Mouse (Mus musculus): ENCODE measurements around the gene Myo10. TPM values are rescaled to one million over a fixed set of nuclear protein-coding genes. Genes with fewer than 3 reads are reported as not detected.

Myo10 gene
- 10 to 100 TPM; 52.0 to 54.3 TPM for total RNA-seq (2021)
- long read RNA-seq, experiment 1, partial matches to known transcripts: 8 of 41 reads
- long read RNA-seq, experiment 1, other reads (novel, unspliced or antisense): 33 of 41 reads
- long read RNA-seq, experiment 2, full-length matches to known transcripts: 1 of 55 reads
- long read RNA-seq, experiment 2, partial matches to known transcripts: 5 of 55 reads
- long read RNA-seq, experiment 2, other reads (novel, unspliced or antisense): 49 of 55 reads

- TF ChIP-seq CTCF (conservative IDR thresholded peaks at IDR 0.05): peak; percentile 34
- Histone ChIP-seq H3K27ac (peak within 1 kb of the TSS; percentile 68), H3K4me3 (peak within 1 kb of the TSS; percentile 76)
- DNase-seq (ENCODE audit: low spot score in 2 of 2): peak; percentile 89 to 91
Measured at GRCm38 (mm10) chr15:25622200-25622866, at the start of gene Myo10. Myo10 (plus strand) TSS chr15:25622525.

DNA sequence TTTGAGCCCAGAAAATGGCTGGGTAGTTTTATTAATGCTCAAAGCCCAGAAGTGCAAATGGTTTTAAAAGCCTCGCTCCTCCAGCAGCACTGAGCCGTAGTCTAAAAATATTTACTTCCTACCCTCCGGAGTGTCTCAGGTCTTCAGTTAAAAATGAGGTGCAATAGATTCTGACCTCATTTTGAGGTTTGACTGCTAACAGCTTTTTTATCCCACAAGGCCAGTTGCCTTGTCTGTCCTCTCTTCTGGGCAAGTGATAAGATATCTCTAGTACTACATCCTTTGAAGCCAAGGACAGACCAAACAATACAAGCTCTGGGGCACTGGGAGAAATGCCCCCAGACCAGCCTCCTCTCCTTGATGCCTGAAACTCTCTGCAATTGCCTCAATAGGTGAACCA is 49.2 kb upstream of the Myo10 start:
- Histone ChIP-seq H3K4me3 (no peak overlapping the region), H3K27ac (no peak overlapping the region)
- no peak for TF ChIP-seq CTCF (conservative IDR thresholded peaks at IDR 0.05)
- DNase-seq (ENCODE audit: low spot score in 2 of 2): no peak

DNA sequence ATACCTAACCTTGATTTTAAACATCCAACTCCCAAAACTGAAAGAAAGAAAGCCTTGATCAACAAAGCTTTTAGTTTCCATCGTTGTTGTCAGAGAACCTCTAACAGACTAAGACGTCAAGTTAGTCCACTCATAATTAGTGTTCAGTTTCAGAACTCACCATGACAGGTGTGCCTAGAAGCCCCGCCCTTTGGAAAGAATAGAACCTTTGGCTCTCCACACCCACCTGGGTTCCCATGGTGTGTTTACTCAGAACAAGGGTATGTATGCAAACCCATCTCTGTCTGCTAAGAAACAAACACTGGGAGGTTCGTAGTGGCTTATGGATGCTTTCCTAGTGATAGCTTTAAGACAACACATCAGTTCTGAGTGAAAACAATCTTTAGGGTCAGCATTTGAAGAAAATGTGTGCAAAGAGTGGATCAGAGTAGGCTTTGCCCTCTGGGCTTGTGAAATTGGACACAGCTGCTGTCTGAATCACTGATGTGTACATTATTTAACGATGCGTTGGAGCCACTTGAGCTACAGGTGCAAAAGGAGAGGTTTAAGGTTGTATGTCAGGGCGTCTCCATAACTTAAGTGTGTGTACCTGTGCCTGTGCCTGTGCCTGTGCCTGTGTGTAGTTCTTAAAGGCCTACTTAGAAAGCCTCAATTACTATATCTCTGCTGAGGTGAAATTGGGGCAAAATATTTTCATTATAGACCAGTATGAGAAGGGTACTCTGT is 48.3 kb upstream of the Myo10 start:
- no peak for TF ChIP-seq CTCF (conservative IDR thresholded peaks at IDR 0.05)
- Histone ChIP-seq H3K4me3 (no peak overlapping the region), H3K27ac (no peak overlapping the region)
- no peak for DNase-seq (ENCODE audit: low spot score in 2 of 2)

GRCm38 (mm10) chr15:25577327-25578051 is 44.8 kb upstream of the Myo10 start:
- H3K4me3 ChIP-seq: no peak overlapping the region
- TF ChIP-seq CTCF (conservative IDR thresholded peaks at IDR 0.05): no peak
- no peak for DNase-seq (ENCODE audit: low spot score in 2 of 2)
- H3K27ac ChIP-seq: no peak overlapping the region

- no peak for DNase-seq (ENCODE audit: low spot score in 2 of 2)
- Histone ChIP-seq H3K4me3 (no peak overlapping the region), H3K27ac (no peak overlapping the region)
- no peak for TF ChIP-seq CTCF (conservative IDR thresholded peaks at IDR 0.05)
Measured at GRCm38 (mm10) chr15:25578369-25578768, 44.0 kb upstream of the Myo10 start.

- Histone ChIP-seq H3K27ac (no peak overlapping the region), H3K4me3 (no peak overlapping the region)
- TF ChIP-seq CTCF (conservative IDR thresholded peaks at IDR 0.05): no peak
- DNase-seq (ENCODE audit: low spot score in 2 of 2): no peak
Measured at GRCm38 (mm10) chr15:25580731-25581130, 41.6 kb upstream of the Myo10 start.

- no peak for DNase-seq (ENCODE audit: low spot score in 2 of 2)
- Histone ChIP-seq H3K4me3 (no peak overlapping the region), H3K27ac (no peak overlapping the region)
- no peak for TF ChIP-seq CTCF (conservative IDR thresholded peaks at IDR 0.05)
Measured at GRCm38 (mm10) chr15:25582055-25582454, 40.3 kb upstream of the Myo10 start.

- Histone ChIP-seq H3K4me3 (no peak overlapping the region), H3K27ac (no peak overlapping the region)
- no peak for DNase-seq (ENCODE audit: low spot score in 2 of 2)
- TF ChIP-seq CTCF (conservative IDR thresholded peaks at IDR 0.05): no peak
Measured at GRCm38 (mm10) chr15:25583361-25583760, 39.0 kb upstream of the Myo10 start.

DNA sequence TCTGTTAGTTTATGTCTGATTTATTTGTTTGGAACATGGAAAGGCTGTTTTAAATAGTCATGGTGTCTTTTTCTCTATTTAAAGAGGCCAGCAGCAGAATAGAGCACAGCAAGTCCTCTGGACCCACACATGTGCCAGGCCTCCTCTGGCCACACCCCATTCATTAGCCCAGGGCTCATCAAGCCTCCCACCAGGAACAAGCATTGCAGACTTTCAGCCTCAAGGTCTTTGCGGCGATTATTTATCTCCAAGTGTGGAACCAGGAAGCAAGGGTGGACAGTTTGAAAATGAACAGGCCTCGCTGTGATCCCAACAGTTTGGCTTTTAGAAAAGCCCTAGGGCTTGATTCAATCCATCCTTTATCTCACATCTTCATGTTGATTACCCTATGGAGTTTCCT is 35.5 kb upstream of the Myo10 start:
- H3K27ac ChIP-seq: no peak overlapping the region
- no peak for DNase-seq (ENCODE audit: low spot score in 2 of 2)
- no peak for TF ChIP-seq CTCF (conservative IDR thresholded peaks at IDR 0.05)
- H3K4me3 ChIP-seq: no peak overlapping the region

DNA sequence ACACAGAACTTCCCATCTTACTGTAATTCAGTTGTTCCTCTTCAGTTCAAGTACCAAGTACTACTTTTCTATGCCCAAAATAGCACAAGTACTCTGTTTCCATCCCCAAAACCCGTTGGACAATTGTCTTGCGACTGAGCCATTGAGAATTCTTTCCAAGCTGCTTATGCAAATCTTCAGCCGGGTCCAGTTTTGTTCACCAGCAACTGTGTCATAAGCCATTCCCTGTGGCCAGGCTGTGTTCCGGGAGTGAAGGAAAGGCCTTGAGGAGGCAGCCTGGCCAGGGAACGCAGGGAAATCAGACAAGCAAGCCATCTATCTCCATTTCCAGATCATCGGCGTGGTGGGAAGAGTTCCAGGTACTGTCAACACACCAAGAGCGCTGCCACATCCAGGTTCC is 34.4 kb upstream of the Myo10 start:
- no peak for DNase-seq (ENCODE audit: low spot score in 2 of 2)
- Histone ChIP-seq H3K4me3 (no peak overlapping the region), H3K27ac (no peak overlapping the region)
- TF ChIP-seq CTCF (conservative IDR thresholded peaks at IDR 0.05): no peak

GRCm38 (mm10) chr15:25589318-25589902 is 32.9 kb upstream of the Myo10 start:
- Histone ChIP-seq H3K4me3 (no peak overlapping the region), H3K27ac (no peak overlapping the region)
- no peak for DNase-seq (ENCODE audit: low spot score in 2 of 2)
- TF ChIP-seq CTCF (conservative IDR thresholded peaks at IDR 0.05): no peak

DNA sequence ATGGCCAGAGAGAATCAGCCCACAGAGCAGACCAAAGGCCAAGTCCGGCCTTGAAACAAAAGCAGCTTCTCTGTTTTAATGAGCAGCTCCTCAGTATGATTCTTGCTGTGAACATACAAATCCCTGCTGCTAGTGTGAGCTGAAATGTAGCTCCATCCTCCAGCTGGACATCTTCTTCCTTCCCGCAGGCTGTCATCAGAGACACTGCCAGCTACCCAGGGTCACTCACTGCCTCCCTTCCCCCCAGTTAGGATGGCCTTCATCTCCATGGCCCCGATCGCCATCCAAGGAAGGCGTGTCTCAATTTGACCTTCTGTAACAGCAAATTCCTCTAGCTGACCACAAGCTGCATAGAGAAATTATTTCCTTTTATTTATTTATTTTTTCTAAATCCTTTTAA is 32.4 kb upstream of the Myo10 start:
- no peak for TF ChIP-seq CTCF (conservative IDR thresholded peaks at IDR 0.05)
- no peak for DNase-seq (ENCODE audit: low spot score in 2 of 2)
- H3K27ac ChIP-seq: no peak overlapping the region
- H3K4me3 ChIP-seq: no peak overlapping the region

- no peak overlapping the region for H3K27ac ChIP-seq
- TF ChIP-seq CTCF (conservative IDR thresholded peaks at IDR 0.05): no peak
- DNase-seq (ENCODE audit: low spot score in 2 of 2): no peak
- H3K4me3 ChIP-seq: no peak overlapping the region
Measured at GRCm38 (mm10) chr15:25590891-25591290, 31.4 kb upstream of the Myo10 start.
